Mouse (Mus musculus) naive thymus-derived CD4-positive, alpha-beta T cell, adult 2 months (primary cell): ENCODE data around the gene Gse1.

Source experiments
- DNase-seq: peaks from one replicate; pipeline ENCODE4 v3.0.0-alpha.2; 2011; ENCODE audit warnings: low read depth

Gse1 gene

DNA sequence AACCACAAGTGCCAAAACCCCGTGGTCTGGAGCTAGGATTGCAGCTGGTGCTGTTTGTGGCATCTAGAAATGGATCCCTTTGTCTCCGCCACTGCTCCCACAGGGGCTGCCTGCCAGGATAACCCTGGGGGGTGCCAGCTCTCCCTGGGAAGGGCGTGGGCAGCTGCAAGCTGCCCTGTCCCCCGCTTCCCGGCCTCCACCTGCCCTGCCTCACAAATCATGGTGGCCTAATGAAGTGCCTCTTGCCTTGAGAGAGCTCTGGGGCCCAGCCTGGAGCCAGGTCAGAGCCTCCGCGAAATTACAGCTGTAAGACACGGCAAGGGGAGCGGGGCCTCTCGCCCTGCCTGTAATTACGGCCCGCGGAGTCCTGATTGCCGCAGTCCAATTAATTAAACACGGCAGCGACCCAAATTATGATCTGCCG, 221.4 kb downstream of the Gse1 start:
- DNase-seq: no peak

DNA sequence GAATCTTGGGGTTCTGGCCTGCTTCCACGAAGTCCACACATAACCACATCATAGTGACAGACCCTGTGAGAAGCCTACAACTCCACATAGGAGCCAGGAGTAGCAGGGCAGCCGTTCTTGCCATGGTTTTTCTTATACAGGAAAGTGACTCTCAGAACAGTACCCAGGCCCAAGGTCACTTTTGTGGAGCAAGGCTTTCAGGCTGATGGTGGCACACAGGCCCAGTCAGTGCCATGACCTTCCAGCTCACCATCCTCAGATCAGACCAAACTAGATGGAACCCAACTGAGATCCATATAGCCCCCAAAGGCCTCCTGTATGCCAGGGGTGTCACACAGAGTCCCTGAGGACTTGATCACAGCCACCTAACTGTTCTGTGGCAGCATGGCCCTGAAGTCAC, 223.9 kb downstream of the Gse1 start:
- no peak for DNase-seq

DNA sequence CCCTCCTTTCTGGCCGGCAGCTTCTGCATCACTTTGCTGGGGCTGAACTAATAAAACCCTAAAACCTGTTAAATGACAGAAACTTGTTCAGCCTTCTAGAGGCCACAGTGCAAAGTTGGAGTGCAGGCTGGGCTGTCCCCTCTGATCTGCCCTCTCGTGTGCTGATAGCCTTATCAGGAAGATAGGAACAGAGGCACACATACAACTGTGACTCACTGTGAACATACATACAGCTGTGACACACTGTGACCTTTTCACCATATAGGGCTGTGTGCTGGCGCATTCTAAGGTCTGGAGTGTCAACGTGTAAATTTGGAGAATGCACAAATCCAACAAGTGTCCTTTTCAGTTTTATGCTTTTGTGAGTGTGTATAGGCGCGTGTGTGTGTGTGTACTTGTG, 226.1 kb downstream of the Gse1 start:
- no peak for DNase-seq

DNA sequence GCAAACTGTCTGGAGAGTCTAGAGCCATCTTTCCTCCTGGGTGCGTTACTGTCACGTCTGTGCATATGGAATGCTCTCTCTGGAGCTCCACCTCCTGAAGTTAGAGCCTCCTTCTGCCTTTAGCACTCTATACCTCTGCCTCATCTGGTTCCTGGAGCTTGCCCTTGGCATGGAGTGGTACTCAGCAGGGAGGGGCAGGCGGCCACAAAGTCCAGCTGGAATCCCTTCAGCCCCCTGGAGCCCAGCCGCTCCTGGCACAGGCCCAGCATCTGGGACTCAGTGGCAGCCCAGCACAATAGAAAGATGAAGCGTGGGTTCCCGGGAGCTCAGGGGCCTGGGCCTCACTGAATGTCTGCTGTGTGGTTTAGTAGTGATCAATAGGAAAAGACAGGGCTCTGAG, 232.1 kb downstream of the Gse1 start:
- DNase-seq: no peak

DNA sequence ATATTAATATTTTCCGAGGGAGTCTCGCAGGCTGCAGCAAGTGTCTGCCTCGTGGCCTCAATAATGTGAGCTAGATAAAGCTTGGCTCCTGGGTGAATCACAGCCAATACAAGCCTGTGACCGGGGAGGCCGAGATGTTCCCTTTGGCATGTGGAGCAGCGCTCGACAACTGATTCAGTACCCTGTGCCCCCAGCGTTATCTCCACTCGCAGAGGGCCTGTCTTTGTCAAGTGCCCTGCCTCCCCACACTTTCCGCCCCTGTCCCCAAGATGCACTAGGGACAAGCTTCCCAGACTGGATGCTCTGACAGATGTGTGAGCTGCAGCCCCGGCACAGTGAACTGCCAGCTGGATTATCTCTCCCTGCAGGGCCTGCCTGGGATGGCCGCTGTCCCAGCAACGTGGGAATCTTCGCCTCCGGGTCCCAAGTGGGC, 233.9 kb downstream of the Gse1 start:
- DNase-seq: no peak

DNA sequence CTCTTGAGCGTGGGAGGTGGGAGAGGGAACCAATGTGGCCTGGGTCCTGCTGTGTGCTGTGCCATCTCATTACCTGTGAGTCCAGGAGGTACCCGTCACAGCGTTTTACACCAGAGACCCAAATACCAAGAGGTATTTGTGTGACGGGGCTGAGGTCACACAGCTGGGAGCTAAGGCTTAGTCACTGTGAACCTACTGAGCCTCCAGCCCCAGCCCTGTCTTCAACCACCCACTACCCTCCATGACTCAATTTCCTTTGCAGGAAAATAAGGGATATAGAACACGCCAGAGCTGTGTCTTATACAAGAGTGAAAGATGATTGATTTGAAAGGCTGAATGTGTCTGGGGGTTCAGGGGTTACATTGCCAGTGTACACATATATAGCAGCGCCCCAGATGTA, 234.4 kb downstream of the Gse1 start:
- DNase-seq: no peak

DNA sequence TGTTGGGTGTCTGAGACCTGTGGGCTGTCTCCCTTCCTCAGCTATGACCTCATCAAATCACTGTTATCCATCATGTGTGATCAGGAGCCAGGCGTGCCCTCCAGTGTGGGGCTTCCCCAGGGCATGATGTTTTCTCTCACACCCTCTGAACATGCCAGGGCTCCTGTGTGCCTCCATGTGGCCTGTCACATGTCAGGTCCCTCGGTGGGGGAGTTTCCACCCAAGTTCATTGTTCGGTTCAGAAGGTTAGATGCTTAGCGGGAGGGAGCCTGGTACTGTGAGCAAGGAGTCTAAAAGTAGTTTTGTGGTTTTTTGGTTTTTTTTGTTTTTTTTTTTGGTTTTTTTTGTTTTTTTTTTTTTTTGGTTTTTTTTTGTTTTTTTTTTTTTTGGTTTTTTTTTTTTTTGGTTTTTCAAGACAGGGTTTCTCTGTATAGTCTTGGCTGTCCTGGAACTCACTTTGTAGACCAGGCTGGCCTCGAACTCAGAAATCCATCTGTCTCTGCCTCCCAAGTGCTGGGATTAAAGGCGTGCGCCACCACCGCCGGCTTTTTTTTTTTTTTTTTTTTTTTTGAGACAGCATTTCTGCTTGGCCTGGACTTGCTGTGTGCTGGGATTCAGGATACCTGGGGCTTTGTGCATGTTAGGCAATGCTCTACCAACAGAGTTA, 235.8 kb downstream of the Gse1 start:
- DNase-seq: peak; percentile 66

DNA sequence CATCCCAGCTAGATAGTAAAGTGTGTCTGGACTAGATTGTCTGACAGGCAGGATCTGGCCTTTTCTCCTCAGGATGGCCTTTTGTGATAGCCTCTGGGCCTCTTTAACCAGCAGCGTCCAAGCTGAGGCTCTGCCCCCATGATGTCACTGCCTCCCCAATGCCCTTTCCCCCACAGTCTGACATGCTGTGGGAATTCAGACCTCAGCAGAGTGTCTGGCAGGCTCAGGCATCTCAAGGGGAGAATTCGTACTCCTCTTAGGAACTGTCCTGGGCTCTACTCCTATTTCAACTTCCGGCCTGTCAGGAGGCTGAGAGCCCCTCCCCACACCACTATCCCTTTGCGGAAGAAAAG, 236.3 kb downstream of the Gse1 start:
- no peak for DNase-seq

DNA sequence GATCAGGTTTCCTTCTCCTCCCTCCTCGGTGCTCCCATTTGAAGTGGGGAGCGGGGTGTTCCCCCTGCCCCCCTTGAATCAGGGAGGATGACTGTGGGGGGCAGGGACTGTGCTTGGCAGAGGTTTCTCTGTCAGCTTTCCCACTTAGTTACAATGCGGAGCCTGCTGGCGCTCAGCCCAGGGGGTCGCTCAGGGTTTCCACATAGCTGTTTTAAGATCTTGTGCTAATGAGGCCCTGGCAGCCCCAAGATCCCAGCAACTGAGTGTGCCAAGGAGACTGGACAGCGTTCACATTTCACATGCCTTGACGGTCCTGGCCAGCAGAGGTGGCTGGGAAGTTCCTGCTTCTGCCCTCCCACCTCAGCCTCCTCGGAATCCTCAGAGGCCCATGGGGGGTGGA, 237.5 kb downstream of the Gse1 start:
- DNase-seq: no peak

DNA sequence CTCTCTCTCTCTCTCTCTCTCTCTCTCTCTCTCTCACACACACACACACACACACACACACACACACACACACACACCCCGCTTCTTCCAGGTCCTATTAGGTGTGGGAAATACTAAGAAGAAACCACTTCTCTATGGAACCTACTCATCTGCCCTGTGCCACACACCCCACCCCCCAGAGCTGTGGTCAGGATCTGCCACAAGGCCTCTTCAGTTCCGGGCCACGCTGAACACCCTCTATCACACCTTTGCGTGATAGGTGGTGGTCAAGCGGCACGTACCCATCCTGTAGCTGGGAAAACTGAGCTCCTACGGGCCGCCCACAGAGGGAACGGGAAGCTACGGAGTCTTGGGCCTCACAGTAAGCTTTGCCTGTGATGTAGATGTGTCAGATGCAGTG, 238.0 kb downstream of the Gse1 start:
- DNase-seq: no peak

DNA sequence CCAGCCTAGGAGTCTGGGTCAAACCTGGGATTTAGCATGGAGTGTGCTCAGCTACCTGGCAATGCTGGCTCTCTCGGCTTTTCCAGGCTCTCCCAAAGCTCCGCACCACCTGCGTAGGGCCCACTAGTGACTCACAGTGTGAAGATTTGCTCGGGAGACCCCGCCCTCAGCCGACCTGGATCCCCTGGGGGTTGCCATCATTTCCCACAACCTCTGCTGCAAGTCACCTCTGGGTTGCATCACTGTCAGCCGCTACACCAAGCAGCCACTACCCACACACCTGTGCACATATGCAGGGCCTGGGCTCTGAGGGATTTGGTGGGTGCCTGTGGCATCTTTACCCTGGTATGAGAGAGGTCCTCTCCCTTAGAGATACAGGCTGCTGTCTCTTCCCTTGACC, 239.3 kb downstream of the Gse1 start:
- no peak for DNase-seq

DNA sequence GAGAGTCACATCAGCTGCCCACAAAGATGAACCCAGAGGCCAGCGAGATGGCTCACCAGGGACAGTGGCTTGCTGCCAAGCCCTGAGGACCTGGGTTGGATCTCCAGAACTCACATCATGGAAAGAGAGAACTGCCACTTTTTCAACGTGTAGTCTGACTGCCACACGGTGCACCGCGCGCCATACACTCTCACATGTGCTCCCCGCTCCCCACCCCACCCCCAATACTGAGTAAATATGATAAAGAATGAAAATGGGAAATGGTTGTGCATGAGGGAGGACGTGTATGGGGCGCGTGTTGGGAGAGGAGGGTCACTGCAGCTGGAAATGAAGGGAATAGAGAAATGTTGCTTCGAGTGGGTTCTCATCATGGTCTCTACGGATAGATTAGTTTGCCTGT, 241.9 kb downstream of the Gse1 start:
- DNase-seq: no peak

DNA sequence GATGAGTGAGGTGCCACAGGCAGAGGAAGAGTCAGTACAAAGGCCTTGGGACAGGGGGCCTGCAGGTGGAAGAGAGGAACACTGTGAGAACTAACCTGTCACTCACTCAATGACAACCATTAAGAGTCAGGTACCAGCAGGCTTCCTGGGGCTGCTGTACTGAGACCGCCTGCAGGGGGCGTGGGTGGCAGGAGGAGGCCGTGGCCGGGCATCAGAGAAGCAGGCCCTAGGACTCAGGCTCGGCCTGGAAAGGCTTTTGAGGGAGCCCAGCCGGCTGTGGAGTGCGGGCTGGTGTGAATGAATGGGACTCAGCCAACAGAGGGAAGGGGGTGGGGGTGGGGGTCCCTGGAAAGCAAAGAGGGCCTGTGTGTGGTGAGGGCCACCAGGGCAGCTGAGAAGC, 242.9 kb downstream of the Gse1 start:
- DNase-seq: peak; percentile 58

DNA sequence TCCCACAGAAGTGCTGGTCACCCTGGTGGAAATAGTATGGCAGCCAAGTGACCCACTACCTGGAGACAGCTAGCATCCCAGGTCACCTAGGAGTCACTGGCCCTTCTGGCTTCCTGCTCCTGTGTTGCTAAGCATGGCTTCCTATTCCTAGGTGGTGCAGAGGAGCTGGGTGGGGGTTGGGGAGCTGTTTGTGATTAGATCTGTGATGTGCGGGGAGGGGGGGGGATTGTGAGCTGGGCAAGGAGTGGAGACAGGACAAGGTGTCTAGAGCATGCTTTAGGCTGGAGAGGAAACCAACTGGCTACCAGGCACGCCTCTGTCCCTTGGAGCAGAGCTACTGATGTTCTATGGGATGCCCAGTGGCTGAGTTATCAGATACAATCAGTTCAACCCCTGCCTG, 243.5 kb downstream of the Gse1 start:
- no peak for DNase-seq

DNA sequence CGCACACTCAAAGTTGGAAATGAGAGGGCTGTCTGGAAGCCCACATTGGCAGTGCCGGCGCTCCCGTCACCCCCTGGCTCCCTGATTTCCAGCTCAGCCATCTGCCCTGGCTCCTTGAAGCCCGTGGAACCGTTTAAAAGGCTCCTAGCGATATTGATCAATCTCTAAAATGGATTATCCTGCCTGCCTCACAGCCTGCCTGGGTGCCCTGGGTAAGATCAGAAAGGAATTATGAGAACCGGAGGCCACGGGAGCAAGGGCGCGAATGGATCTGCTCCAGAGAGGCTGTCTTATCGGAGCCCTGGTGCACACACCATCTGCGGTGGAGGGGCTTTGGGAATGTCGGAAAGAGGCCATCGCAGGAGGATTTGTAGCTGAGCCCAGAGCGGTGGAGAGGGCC, 244.0 kb downstream of the Gse1 start:
- DNase-seq: no peak

DNA sequence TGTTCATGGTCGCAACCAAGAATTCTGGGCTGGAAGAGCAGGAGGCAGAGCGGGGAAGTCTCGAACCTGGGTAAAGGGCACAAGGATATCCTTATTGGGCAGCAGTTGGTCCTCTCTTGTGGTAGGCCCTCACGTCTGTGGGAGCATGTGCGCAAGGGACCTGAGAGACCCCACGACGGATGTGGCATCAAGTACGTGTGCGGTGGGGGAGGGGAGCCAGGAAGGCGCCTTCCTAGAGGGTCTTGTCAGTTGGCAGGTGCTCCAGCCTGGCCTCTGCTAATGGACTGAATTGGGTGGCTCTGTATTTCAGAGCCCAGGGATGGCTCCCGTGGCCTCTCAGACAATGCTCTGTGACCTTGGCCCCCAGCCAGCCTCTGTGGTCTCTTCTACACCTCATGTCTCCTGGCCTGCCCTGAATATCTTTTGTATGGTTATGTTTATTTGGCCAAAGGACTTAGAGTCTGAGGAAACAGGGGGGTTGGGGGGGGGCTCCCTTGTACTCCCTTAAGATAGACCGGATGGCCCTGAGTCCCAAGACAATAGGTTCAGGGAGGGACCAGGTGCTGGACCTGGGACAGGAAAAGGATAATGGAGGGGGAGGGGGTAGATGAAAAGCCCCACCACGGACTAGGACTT, 245.6 kb downstream of the Gse1 start:
- DNase-seq: no peak

DNA sequence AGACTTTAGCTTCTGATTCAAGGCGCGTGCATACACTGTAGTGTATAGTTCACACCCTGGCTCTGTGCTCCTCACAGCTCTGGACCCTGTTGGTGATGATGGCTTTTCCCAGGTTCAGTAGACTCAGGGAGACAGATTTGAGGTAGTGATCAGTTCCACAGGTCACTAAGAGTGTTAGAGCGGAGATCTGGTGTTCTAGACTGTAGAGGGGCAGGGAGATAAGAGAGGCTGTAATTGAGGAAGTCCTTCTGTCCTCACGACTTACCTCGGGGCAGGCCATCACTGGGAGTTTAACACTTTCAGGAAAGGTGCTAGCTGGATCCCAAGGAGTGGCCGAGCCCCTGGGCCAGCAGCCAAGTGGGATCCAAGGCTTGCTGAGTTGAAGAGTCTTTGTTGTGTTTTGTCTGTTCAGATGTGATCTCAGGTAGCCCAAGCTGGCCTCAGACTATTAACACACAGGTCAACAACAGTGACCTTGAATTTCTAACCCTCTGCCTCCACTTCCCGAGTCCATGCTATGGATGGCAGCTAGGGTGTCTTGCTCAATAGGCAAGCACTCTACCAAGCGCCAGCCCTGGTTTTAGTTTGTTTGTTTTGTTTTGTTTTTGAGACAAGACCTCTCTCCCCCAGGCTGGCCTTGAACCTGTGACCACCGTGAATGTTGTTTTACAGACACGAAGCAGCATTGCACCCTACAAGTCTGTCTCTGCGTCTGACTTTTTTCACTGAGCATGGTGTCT, 246.4 kb downstream of the Gse1 start:
- DNase-seq: no peak

DNA sequence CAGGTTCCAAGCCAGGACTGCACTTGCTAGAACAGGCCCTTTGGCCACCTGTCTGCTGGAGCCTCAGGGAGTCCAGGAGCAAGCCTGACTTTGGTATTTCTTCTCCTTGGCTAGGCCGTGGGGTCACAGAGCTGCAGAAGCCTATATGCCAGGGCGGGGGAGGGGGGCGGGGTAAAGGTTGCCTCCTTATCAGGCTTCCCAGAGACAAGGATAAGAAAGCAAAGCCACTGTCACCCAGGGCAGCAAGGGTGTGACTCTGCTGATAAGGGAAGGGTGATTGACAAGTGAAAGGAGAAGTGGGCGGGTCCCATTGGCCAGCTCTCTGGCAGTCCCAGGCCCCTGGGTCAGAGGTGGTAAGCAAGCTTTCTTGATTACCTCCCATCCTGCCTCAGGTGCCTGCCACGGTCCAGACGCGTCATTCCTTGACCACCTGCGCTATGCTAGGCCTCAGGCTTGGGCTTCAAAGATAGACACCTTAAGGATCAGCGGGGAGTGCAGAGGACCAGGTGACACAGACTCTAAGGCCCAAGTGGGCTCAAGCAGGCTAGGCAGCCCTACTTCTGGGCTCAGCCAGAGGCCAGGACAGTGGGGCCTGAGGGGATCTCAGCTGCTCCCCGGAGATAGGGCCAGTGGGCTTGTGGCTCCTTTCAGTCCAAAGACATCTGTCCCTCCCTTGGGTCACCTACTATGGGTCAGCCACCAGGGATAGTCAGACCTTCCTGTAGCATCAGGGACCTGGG, 247.4 kb downstream of the Gse1 start:
- DNase-seq: no peak

DNA sequence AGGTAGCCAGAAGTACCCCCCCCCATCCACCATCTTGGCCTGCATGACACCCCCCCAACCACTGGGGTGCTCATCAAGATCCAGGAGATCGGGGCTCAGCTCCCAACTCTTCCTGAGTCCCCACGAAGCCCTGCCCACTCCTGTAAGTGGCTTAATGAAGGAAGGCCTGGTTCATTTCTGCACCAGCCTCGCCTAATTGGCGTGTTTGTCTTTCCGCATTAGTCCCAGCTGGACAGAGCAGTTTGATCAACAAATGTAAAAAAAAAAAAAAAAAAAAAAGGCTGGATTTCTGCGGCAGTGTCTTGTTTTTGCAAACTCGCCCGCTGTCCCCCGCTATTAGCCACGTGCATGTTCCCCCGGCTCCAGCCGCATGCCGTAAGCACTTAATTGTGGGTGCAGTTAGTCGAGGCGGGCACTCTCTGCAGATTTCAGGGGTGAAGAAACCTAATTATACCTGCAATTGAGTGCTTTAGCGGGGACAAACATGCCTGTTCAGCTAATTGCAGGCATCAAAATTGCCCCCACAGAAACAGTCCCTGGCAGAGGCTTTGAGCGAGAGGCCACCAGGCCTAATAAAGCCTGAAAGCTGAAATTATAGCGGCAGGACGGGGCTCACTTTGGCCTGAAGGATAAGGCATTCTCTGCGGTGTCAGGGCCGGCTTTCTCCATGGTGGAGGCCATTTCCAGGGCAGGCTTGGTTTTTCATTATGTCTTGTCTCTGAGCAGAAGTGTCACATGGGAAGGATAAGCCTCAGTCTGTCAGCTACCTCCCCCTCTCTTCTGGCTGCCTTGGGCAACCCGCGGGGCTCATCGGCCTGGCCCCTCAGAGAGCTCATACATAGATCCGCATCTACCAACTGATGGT, 248.7 kb downstream of the Gse1 start:
- no peak for DNase-seq

DNA sequence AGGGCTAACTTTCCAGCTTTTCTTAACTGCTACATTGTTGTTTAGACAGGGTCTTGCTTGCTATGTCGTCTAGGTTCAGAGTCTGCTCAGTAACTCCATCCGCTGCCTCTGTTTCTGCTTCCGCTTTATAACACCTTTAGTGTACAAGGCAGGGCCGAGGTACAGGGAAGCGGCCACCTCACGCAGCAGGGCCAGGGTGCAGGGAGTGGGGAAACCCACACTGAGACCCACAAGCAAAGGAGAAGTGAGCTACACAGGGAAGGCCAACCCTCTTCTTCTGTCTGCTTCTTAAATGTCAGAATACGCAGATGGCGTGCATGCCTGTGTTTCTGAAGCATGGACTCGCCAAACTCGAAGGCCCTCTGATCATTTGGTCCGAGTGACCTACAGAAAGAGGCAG, 250.5 kb downstream of the Gse1 start:
- DNase-seq: no peak

DNA sequence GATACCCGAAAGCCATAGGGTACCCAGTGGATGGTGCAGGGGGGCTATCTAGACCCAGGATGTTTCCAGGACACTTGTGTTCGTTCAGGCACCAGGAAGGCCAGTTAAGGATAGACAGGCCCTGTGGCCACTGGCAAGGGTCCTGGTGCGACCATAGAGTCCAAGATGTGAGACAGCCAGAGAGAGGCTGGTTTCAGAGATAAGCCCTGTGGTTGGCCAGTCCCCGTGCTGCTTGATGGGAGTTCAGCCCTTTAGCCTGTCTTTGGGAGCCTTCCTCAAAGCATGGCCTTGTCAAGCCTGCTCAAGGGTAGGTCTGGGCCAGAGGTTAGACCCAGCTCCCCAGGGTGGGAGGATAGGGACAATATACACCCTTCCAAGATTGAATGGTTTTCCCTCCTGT, 251.4 kb downstream of the Gse1 start:
- no peak for DNase-seq
